Mouse (Mus musculus): ENCODE measurements around the gene Cpt1b. TPM values are rescaled to one million over a fixed set of nuclear protein-coding genes. Genes with fewer than 3 reads are reported as not detected.

Cpt1b gene
- polyA plus RNA-seq, 1 experiment, result 8.2 TPM

DNA sequence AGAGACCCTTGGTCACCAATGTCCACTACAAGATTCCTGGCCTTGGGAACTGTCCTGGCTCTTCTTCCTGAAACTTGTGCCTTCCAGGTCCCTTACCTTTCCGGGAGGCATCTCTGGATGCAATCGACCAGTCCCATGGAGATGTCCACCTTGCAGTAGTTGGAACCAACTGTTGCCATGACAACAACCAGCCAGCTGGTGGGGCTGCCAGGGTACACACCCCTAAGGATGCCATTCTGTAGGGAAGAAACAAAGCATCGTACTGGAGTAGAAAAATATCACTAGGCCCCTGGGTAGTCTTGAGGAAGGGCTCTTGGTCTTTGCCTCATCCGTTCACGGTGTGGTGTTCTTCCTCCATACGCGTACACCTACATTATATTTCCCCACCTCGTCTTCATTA, 1.0 kb downstream of the Cpt1b start:
- Histone ChIP-seq H3K27ac (ENCODE audit: insufficient read depth, low read length) (no peak overlapping the region), H3K4me1 (ENCODE audit: control insufficient read depth, insufficient read depth, low read length) (peaks cover 6% of the 10 kb centered on the region), H3K4me3 (replicated peaks; ENCODE audit: insufficient read depth, low read depth, low read length) (no peak overlapping the region), H3K27me3 (ENCODE audit: control insufficient read depth, insufficient read depth, low read length) (no peaks in the 10 kb centered on the region)
- peak in 1 of 2 experiments; percentile 10 for DNase-seq
- WGBS, result 72% methylated on average over 8 of the region's 8 CpGs
- TF ChIP-seq CTCF (IDR thresholded peaks at IDR 0.05; ENCODE audit: borderline replicate concordance, insufficient read depth, low read depth, low read length) (no peak), POLR2A (IDR thresholded peaks at IDR 0.05; ENCODE audit: borderline replicate concordance, insufficient read depth, low read length) (no peak)

DNA sequence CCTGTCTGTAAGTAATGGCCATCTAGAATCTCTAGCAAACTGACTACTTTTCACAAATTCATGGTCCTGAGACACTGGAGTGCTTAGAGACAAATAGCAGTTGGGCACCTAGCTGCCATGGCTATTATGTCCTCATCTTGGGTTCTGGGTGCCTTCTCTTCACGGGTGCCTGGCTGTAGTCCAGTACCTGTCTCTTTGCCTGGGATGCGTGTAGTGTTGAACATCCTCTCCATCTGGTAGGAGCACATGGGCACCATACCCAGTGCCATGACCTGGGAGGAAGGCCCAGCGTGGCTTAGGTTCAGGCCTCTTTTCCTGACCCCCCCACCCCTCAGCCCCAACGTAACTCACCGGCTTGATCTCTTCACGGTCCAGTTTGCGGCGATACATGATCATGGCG, 3.7 kb downstream of the Cpt1b start:
- Histone ChIP-seq H3K27me3 (ENCODE audit: control insufficient read depth, insufficient read depth, low read length) (no peaks in the 10 kb centered on the region), H3K27ac (ENCODE audit: insufficient read depth, low read length) (no peak overlapping the region), H3K4me3 (replicated peaks; ENCODE audit: insufficient read depth, low read depth, low read length) (no peak overlapping the region), H3K4me1 (ENCODE audit: control insufficient read depth, insufficient read depth, low read length) (peaks cover 6% of the 10 kb centered on the region)
- 52% methylated on average over 9 of the region's 9 CpGs for WGBS
- peak; percentile 39 to 52 for DNase-seq
- TF ChIP-seq POLR2A (IDR thresholded peaks at IDR 0.05; ENCODE audit: borderline replicate concordance, insufficient read depth, low read length) (no peak), CTCF (IDR thresholded peaks at IDR 0.05; ENCODE audit: borderline replicate concordance, insufficient read depth, low read depth, low read length) (no peak)

DNA sequence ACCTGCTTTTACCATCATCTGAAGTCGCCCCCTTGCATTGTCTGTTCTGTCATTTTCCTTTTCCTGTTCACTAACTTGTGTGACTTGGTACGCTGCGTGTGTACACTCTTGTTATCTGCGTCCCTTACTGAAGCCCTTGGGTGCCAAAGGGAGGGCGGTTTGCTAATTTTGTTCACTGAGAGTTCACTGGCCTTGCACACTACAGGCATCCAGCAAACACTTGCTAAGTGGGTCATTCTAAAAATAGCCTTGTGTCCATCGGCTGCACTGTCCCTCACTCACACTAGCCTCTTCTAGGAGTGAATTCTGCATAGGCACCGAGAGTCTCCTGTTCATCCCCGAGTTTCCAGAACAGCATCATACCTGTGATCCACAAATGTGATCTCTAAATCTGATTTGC, 10.4 kb downstream of the Cpt1b start:
- Histone ChIP-seq H3K27me3 (ENCODE audit: control insufficient read depth, insufficient read depth, low read length) (no peaks in the 10 kb centered on the region), H3K27ac (ENCODE audit: insufficient read depth, low read length) (peak overlapping the region; percentile 87), H3K4me1 (ENCODE audit: control insufficient read depth, insufficient read depth, low read length) (peaks cover 9% of the 10 kb centered on the region), H3K4me3 (replicated peaks; ENCODE audit: insufficient read depth, low read depth, low read length) (peak overlapping the region; percentile 8)
- 14% methylated on average over 8 of the region's 8 CpGs for WGBS
- no peak for TF ChIP-seq POLR2A (IDR thresholded peaks at IDR 0.05; ENCODE audit: borderline replicate concordance, insufficient read depth, low read length)
- TF ChIP-seq CTCF (IDR thresholded peaks at IDR 0.05; ENCODE audit: borderline replicate concordance, insufficient read depth, low read depth, low read length), result no peak
- DNase-seq, result peak; percentile 50 to 62

DNA sequence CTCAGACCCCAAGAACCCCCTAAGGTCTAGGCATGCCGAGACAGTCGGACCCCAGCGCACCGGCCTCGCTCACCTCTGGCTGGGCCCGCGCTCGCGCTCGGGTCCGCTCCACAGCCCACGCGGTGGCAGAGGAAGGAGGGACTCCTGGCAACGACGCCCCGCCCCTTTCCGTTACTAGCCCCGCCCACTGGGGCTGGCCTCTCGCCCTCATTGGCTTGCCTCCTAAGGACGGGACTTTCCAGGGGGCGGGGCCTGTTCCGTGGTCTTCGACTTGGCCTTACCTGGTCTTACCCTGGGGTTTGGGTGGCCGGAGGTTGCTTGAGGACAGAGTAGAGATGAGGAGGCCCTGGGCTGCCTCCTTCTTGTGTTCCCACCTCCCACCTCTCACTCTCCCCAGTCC, 15.5 kb downstream of the Cpt1b start, which contains the start of gene Syce3:
Gene Syce3 (minus strand): TSS at position 386 of the 400 bp plus-strand sequence.
- 90% methylated on average over 24 of the region's 24 CpGs for WGBS
- H3K27ac ChIP-seq (ENCODE audit: insufficient read depth, low read length), result no peak within 1 kb of the TSS
- no peaks in the 10 kb centered on the region; the same call in 1 of the 2 replicates for H3K4me1 ChIP-seq (ENCODE audit: control insufficient read depth, insufficient read depth, low read length)
- DNase-seq, result no peak
- no peak within 1 kb of the TSS for H3K4me3 ChIP-seq (replicated peaks; ENCODE audit: insufficient read depth, low read depth, low read length)
- no peaks in the 10 kb centered on the region for H3K27me3 ChIP-seq (ENCODE audit: control insufficient read depth, insufficient read depth, low read length)
- no peak for TF ChIP-seq CTCF (IDR thresholded peaks at IDR 0.05; ENCODE audit: borderline replicate concordance, insufficient read depth, low read depth, low read length)
- TF ChIP-seq POLR2A (IDR thresholded peaks at IDR 0.05; ENCODE audit: borderline replicate concordance, insufficient read depth, low read length), result no peak

DNA sequence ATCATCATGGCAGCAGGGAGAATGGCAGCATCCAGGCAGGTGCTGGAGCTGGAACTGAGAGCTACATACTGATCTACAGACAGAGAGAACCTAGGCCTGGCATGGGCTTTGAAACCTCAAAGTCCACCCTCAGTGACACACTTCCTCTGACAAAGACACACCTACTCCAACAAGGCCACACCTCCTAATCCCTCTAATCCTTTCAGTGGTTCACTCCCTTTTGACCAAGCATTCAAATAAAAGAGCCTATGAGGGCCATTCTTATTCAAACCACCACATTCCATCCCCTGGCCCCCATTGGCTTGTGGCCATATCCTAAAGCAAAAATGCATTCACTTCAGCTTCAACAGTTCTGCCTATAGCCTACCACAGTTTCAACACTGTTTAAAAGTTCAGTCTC, 19.0 kb downstream of the Cpt1b start:
- no peak for DNase-seq
- Histone ChIP-seq H3K4me3 (replicated peaks; ENCODE audit: insufficient read depth, low read depth, low read length) (no peak overlapping the region), H3K4me1 (ENCODE audit: control insufficient read depth, insufficient read depth, low read length) (no peaks in the 10 kb centered on the region), H3K27ac (ENCODE audit: insufficient read depth, low read length) (no peak overlapping the region), H3K27me3 (ENCODE audit: control insufficient read depth, insufficient read depth, low read length) (no peaks in the 10 kb centered on the region)
- TF ChIP-seq CTCF (IDR thresholded peaks at IDR 0.05; ENCODE audit: borderline replicate concordance, insufficient read depth, low read depth, low read length) (no peak), POLR2A (IDR thresholded peaks at IDR 0.05; ENCODE audit: borderline replicate concordance, insufficient read depth, low read length) (no peak)

DNA sequence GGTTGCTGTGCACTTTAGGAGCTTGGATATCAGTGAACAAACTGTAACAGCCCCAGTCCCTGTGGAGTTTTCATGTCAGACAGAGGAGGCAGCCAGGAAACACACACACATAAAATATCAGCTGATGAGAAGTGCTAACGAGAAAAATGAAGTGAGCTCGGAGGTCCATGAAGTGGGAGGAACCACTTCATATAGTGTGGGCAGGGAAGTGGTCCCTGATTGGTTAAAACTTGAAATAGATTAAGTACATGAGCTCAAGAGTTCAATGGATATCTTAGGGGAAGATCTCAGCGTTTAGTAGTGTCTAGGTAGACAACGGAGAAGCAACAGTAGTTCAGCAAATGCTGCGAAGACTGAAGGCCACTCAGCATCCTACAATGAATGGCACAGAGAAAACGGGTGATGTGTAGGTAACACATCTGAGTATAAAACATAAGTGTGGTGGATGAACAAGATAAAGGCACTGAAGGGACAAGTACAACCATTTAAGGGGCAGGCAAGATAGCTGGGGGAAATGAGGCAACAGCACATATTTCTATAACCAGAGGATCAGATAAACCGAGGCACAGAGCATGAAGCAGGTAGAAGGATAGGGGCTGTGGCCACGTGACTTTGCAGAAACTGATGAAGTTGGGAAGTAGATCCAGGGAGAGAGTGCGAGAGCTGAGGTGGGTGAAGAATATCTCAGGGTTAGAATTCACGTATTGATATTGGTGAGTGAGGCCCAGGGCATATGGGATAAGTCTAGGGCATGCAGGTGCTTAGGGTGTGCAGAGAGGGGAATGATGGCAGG, 20.6 kb downstream of the Cpt1b start:
- no peak overlapping the region for H3K4me3 ChIP-seq (replicated peaks; ENCODE audit: insufficient read depth, low read depth, low read length)
- TF ChIP-seq CTCF (IDR thresholded peaks at IDR 0.05; ENCODE audit: borderline replicate concordance, insufficient read depth, low read depth, low read length) (no peak), POLR2A (IDR thresholded peaks at IDR 0.05; ENCODE audit: borderline replicate concordance, insufficient read depth, low read length) (no peak)
- WGBS, result 81% methylated on average over 10 of the region's 10 CpGs

DNA sequence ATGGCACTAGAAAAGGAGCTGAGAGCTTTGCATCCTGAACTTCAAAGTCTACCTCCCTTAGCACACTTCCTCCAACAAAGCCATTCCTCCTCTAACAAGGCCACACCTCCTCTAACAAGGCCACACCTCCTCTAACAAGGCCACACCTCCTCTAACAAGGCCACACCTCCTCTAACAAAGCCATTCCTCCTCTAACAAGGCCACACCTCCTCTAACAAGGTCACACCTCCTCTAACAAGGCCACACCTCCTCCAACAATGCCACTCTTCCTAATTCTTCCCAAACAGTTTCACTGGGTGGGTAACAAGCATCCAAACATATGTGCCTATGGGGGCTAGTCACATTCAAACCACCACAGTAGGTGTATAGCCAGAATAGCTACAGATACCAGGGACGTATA, 23.2 kb downstream of the Cpt1b start:
- DNase-seq, result no peak
- WGBS, result 86% methylated on average over 1 of the region's 1 CpGs
- Histone ChIP-seq H3K27ac (ENCODE audit: insufficient read depth, low read length) (no peak overlapping the region), H3K4me1 (ENCODE audit: control insufficient read depth, insufficient read depth, low read length) (no peaks in the 10 kb centered on the region), H3K27me3 (ENCODE audit: control insufficient read depth, insufficient read depth, low read length) (no peaks in the 10 kb centered on the region), H3K4me3 (replicated peaks; ENCODE audit: insufficient read depth, low read depth, low read length) (no peak overlapping the region)
- no peak for TF ChIP-seq CTCF (IDR thresholded peaks at IDR 0.05; ENCODE audit: borderline replicate concordance, insufficient read depth, low read depth, low read length)

More for the DNA sequence above, 20.6 kb downstream of the Cpt1b start:
- no peaks in the 10 kb centered on the region for H3K27me3 ChIP-seq (ENCODE audit: control insufficient read depth, insufficient read depth, low read length)
- DNase-seq, result no peak
- H3K27ac ChIP-seq (ENCODE audit: insufficient read depth, low read length), result no peak overlapping the region
- H3K4me1 ChIP-seq (ENCODE audit: control insufficient read depth, insufficient read depth, low read length), result no peaks in the 10 kb centered on the region

DNA sequence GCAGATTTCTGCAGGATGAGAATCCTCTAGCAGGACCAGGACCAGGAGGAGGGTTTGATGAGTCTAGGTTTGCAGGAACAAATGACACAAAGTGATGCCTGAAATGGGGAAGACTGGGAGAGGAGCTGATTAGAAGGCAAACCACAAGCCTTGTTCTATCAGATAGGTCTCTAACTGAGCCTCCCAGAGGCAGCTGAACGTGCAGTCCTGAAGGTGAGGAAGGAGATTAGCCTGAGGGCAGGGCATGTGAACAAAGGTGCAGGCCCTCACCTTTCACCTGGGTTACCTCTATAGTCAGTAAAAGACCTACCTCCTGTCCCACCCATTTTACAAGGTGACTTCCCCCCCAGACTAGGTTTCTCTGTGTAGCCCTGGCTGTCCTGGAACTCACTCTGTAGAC, 25.9 kb downstream of the Cpt1b start:
- no peaks in the 10 kb centered on the region for H3K27me3 ChIP-seq (ENCODE audit: control insufficient read depth, insufficient read depth, low read length)
- DNase-seq, result no peak

More for the DNA sequence above, 25.9 kb downstream of the Cpt1b start:
- Histone ChIP-seq H3K27ac (ENCODE audit: insufficient read depth, low read length) (no peak overlapping the region), H3K4me1 (ENCODE audit: control insufficient read depth, insufficient read depth, low read length) (no peaks in the 10 kb centered on the region), H3K4me3 (replicated peaks; ENCODE audit: insufficient read depth, low read depth, low read length) (no peak overlapping the region)
- WGBS, result 92% methylated on average over 1 of the region's 1 CpGs
- no peak for TF ChIP-seq POLR2A (IDR thresholded peaks at IDR 0.05; ENCODE audit: borderline replicate concordance, insufficient read depth, low read length)
- TF ChIP-seq CTCF (IDR thresholded peaks at IDR 0.05; ENCODE audit: borderline replicate concordance, insufficient read depth, low read depth, low read length), result no peak

All from cerebellum, adult 2 months (tissue).